Mouse (Mus musculus) MEL (cell line): ENCODE results near the gene Cyp17a1. TPM values are rescaled to one million over a fixed set of nuclear protein-coding genes. Genes with fewer than 3 reads are reported as not detected.

Experiments used
- DNase-seq: peaks from one replicate; pipeline ENCODE4 v3.0.0; 2011; ENCODE audit warnings: low read depth, low spot score
- H3K27ac ChIP-seq: 2 replicates; pipeline ENCODE4 v1.5.1; 2012; ENCODE audit warnings: low read depth, mild to moderate bottlenecking, control low read depth, low read length, moderate library complexity; ENCODE audit not compliant: control insufficient read depth
- H3K27me3 ChIP-seq, 2 experiments: fragments of 150-350 bp in 1 of 2; sonication (generic) in 1 of 2; 2 replicates each; pipeline ENCODE4 v1.6.1; 2012; ENCODE audit warnings: low read length in 2 of 2, mild to moderate bottlenecking in 2 of 2, improper control_type of control experiment in 1 of 2, moderate library complexity in 1 of 2; ENCODE audit not compliant: insufficient read depth in 2 of 2, control insufficient read depth in 1 of 2
- H3K36me3 ChIP-seq, 2 experiments: 2 replicates each; pipeline ENCODE4 v1.6.1; 2012 to 2014; ENCODE audit warnings: low read length in 2 of 2, improper control_type of control experiment in 1 of 2, inconsistent platforms in 1 of 2, mild to moderate bottlenecking in 1 of 2; ENCODE audit not compliant: insufficient read depth in 2 of 2, control insufficient read depth in 1 of 2
- H3K4me1 ChIP-seq, 2 experiments: fragments of 150-350 bp in 1 of 2; sonication (generic) in 1 of 2; 2 replicates each; pipeline ENCODE4 v1.6.1; 2012; ENCODE audit warnings: low read length in 2 of 2, improper control_type of control experiment in 1 of 2, mild to moderate bottlenecking in 1 of 2; ENCODE audit not compliant: insufficient read depth in 2 of 2, control insufficient read depth in 1 of 2
- H3K4me3 ChIP-seq, 2 experiments: fragments of 150-350 bp in 1 of 2; sonication (generic) in 1 of 2; 2 replicates each; pipeline ENCODE4 v1.5.1; 2012; ENCODE audit warnings: low read depth in 2 of 2, low read length in 2 of 2, mild to moderate bottlenecking in 2 of 2, moderate library complexity in 2 of 2, control low read depth in 1 of 2, improper control_type of control experiment in 1 of 2; ENCODE audit not compliant: control insufficient read depth in 1 of 2, insufficient read depth in 1 of 2
- H3K79me2 ChIP-seq: 2 replicates; pipeline ENCODE4 v1.6.1; 2012; ENCODE audit warnings: mild to moderate bottlenecking, low read length, moderate library complexity; ENCODE audit not compliant: control insufficient read depth, poor library complexity, insufficient read depth
- H3K9ac ChIP-seq: 2 replicates; pipeline ENCODE4 v1.6.1; 2012; ENCODE audit warnings: low read depth, mild to moderate bottlenecking, control low read depth, low read length, moderate library complexity; ENCODE audit not compliant: control insufficient read depth, poor library complexity, severe bottlenecking
- H3K9me3 ChIP-seq: fragments of 150-350 bp; sonication (generic); replicated peaks from 2 replicates; pipeline ENCODE4 v1.6.1; 2012; ENCODE audit warnings: mild to moderate bottlenecking, low read length, improper control_type of control experiment, moderate library complexity; ENCODE audit not compliant: insufficient read depth
- CTCF ChIP-seq, 3 experiments: IDR thresholded peaks in 2 of 3; conservative IDR thresholded peaks in 1 of 3; 2 replicates each; pipeline ENCODE4 v1.5.1; 2011 to 2012; ENCODE audit warnings: low read length in 3 of 3, low read depth in 2 of 3, mild to moderate bottlenecking in 2 of 3, improper control_type of control experiment in 1 of 3, inconsistent platforms in 1 of 3, mixed read lengths in 1 of 3, moderate library complexity in 1 of 3; ENCODE audit not compliant: control insufficient read depth in 1 of 3, insufficient read depth in 1 of 3, poor library complexity in 1 of 3, severe bottlenecking in 1 of 3
- ETS1 ChIP-seq: IDR thresholded peaks from 2 replicates; pipeline ENCODE4 v1.6.1; 2012; ENCODE audit warnings: low read depth, mild to moderate bottlenecking, inconsistent platforms, low read length, improper control_type of control experiment, moderate library complexity
- GABPA ChIP-seq: IDR thresholded peaks from 2 replicates; pipeline ENCODE4 v1.6.1; 2012; ENCODE audit warnings: low read depth, mild to moderate bottlenecking, inconsistent platforms, low read length, improper control_type of control experiment, moderate library complexity
- GATA1 ChIP-seq: IDR thresholded peaks from 2 replicates; pipeline ENCODE4 v1.6.1; 2011; ENCODE audit warnings: low read depth, low read length, improper control_type of control experiment
- JUND ChIP-seq: IDR thresholded peaks from 2 replicates; pipeline ENCODE4 v1.6.1; 2011; ENCODE audit warnings: low read depth, mild to moderate bottlenecking, improper control_type of control experiment, low read length
- MAX ChIP-seq: IDR thresholded peaks from 2 replicates; pipeline ENCODE4 v1.6.1; 2011; ENCODE audit warnings: low read length, improper control_type of control experiment
- MEF2A ChIP-seq: IDR thresholded peaks from 2 replicates; pipeline ENCODE4 v1.6.1; 2014; ENCODE audit warnings: low read depth, mild to moderate bottlenecking, inconsistent platforms, low read length, improper control_type of control experiment; ENCODE audit not compliant: poor library complexity, insufficient replicate concordance, severe bottlenecking; ENCODE audit errors: extremely low read depth
- MYC ChIP-seq: IDR thresholded peaks from 2 replicates; pipeline ENCODE4 v1.6.1; 2011; ENCODE audit warnings: low read depth, mild to moderate bottlenecking, low read length, improper control_type of control experiment, moderate library complexity
- NRF1 ChIP-seq: IDR thresholded peaks from 2 replicates; pipeline ENCODE4 v1.6.1; 2014; ENCODE audit warnings: low read depth, mild to moderate bottlenecking, inconsistent platforms, low read length, improper control_type of control experiment, moderate library complexity; ENCODE audit not compliant: poor library complexity, insufficient read depth, severe bottlenecking
- POLR2A ChIP-seq, 2 experiments: IDR thresholded peaks; 2 replicates each; pipeline ENCODE4 v1.6.1; 2011 to 2012; ENCODE audit warnings: low read length in 2 of 2, mild to moderate bottlenecking in 2 of 2, control low read depth in 1 of 2, improper control_type of control experiment in 1 of 2, low read depth in 1 of 2, moderate library complexity in 1 of 2; ENCODE audit not compliant: control insufficient read depth in 1 of 2, insufficient read depth in 1 of 2, poor library complexity in 1 of 2
- POLR2AphosphoS5 ChIP-seq: IDR thresholded peaks from 2 replicates; pipeline ENCODE4 v1.6.1; 2012; ENCODE audit warnings: low read depth, borderline replicate concordance, mild to moderate bottlenecking, inconsistent platforms, low read length, moderate library complexity, mixed read lengths
- RCOR1 ChIP-seq: IDR thresholded peaks from 2 replicates; pipeline ENCODE4 v1.6.1; 2012; ENCODE audit warnings: low read depth, mild to moderate bottlenecking, inconsistent platforms, low read length, improper control_type of control experiment
- SIN3A ChIP-seq: IDR thresholded peaks from 2 replicates; pipeline ENCODE4 v1.6.1; 2012; ENCODE audit warnings: low read length, improper control_type of control experiment, inconsistent platforms
- TAL1 ChIP-seq: IDR thresholded peaks from 2 replicates; pipeline ENCODE4 v1.6.1; 2012; ENCODE audit warnings: mild to moderate bottlenecking, inconsistent platforms, low read length, moderate library complexity, mixed read lengths
- TBP ChIP-seq: IDR thresholded peaks from 2 replicates; pipeline ENCODE4 v1.8.0; 2011; ENCODE audit warnings: low read depth, low read length, improper control_type of control experiment
- USF1 ChIP-seq: IDR thresholded peaks from 2 replicates; pipeline ENCODE4 v1.6.1; 2014; ENCODE audit warnings: low read depth, mild to moderate bottlenecking, inconsistent platforms, low read length, improper control_type of control experiment, moderate library complexity
- ZC3H11A ChIP-seq: IDR thresholded peaks from 2 replicates; pipeline ENCODE4 v1.6.1; 2012; ENCODE audit warnings: low read depth, mild to moderate bottlenecking, inconsistent platforms, low read length, improper control_type of control experiment
- ZKSCAN1 ChIP-seq: IDR thresholded peaks from 2 replicates; pipeline ENCODE4 v1.6.1; 2012; ENCODE audit warnings: low read depth, mild to moderate bottlenecking, inconsistent platforms, low read length, improper control_type of control experiment, moderate library complexity
- ZNF384 ChIP-seq: IDR thresholded peaks from 2 replicates; pipeline ENCODE4 v1.6.1; 2012; ENCODE audit warnings: low read depth, mild to moderate bottlenecking, inconsistent platforms, low read length, improper control_type of control experiment
- polyA plus RNA-seq, 2 experiments: library from polyadenylated mRNA; stranded (reverse) in 1 of 2; unstranded in 1 of 2; fragments of >175 nt in 1 of 2; fragments of >200 nt in 1 of 2; gene quantifications; 2 replicates each; pipeline versions ENCODE4 v1.2.1 to v1.2.4; 2012; ENCODE audit warnings: low replicate concordance in 2 of 2, low read depth in 1 of 2; ENCODE audit not compliant: insufficient read length in 2 of 2, insufficient read depth in 1 of 2, missing spikeins in 1 of 2
- total RNA-seq: library from RNA; depleted of rRNA; stranded (reverse); fragments of 300-350 nt; gene quantifications from 2 replicates; pipeline ENCODE4 v1.2.3, GENCODE M21; 2012

Cyp17a1 gene
- total and polyA plus RNA-seq, 3 experiments, result not detected

- TF ChIP-seq MEF2A, result peak; percentile 25; the same call in 1 of the 2 replicates
These were observed 3.2 kb downstream of the Cyp17a1 start (continued) for GRCm38 (mm10) chr19:46669802-46670201.

- H3K4me1 ChIP-seq, result peaks cover 6 to 27% of the 10 kb centered on the region in 2 experiments
- H3K36me3 ChIP-seq, result peaks cover 0 to 17% of the 10 kb centered on the region in 2 experiments; a peak in 2 of 4 replicates
- H3K79me2 ChIP-seq, result no peaks in the 10 kb centered on the region
- DNase-seq, result no peak
- H3K4me3 ChIP-seq, result no peak overlapping the region
- no peaks in the 10 kb centered on the region for H3K27me3 ChIP-seq
- H3K27ac ChIP-seq, result no peak overlapping the region
- no peaks in the 10 kb centered on the region for H3K9me3 ChIP-seq
- no peak overlapping the region for H3K9ac ChIP-seq
- TF ChIP-seq NRF1, result no peak
- no peak for TF ChIP-seq MAX
- no peak for TF ChIP-seq TAL1
- no peak for TF ChIP-seq GATA1
- TF ChIP-seq GABPA, result no peak
- TF ChIP-seq ETS1, result no peak
- no peak for TF ChIP-seq MYC
- TF ChIP-seq ZC3H11A, result no peak
- TF ChIP-seq TBP, result no peak
These were observed 4.7 kb downstream of the Cyp17a1 start for GRCm38 (mm10) chr19:46668263-46668662.

GRCm38 (mm10) chr19:46667300-46667699, 5.7 kb downstream of the Cyp17a1 start:
- Histone ChIP-seq H3K27ac (no peak overlapping the region), H3K36me3 (peaks cover 0 to 8% of the 10 kb centered on the region in 2 experiments; a peak in 2 of 4 replicates), H3K27me3 (no peaks in the 10 kb centered on the region), H3K4me3 (no peak overlapping the region), H3K4me1 (peaks cover 6 to 18% of the 10 kb centered on the region in 2 experiments), H3K9ac (no peak overlapping the region), H3K79me2 (no peaks in the 10 kb centered on the region), H3K9me3 (no peaks in the 10 kb centered on the region)
- no peak for DNase-seq
- TF ChIP-seq POLR2AphosphoS5 (no peak), SIN3A (no peak), USF1 (no peak), ZNF384 (no peak), GABPA (no peak), JUND (no peak), CTCF (IDR thresholded peaks at IDR 0.05 in 2 of 3, conservative IDR thresholded peaks at IDR 0.05 in 1 of 3; ENCODE audit: control insufficient read depth in 1 of 3, insufficient read depth in 1 of 3, low read depth in 2 of 3, low read length in 3 of 3, poor library complexity in 1 of 3, severe bottlenecking in 1 of 3) (no peak), RCOR1 (no peak), ETS1 (no peak), ZKSCAN1 (no peak), POLR2A (IDR thresholded peaks at IDR 0.05; ENCODE audit: control insufficient read depth in 1 of 2, insufficient read depth in 1 of 2, low read depth in 1 of 2, low read length in 2 of 2, poor library complexity in 1 of 2) (no peak), MEF2A (no peak), TAL1 (no peak)
